Mouse (Mus musculus): ENCODE results near the gene Nemp1. TPM values are rescaled to one million over a fixed set of nuclear protein-coding genes. Genes with fewer than 3 reads are reported as not detected.

The Nemp1 gene
- total RNA-seq, 2 experiments from 2014 or later = 11.0 to 14.3 TPM

- ATAC-seq (replicated peaks; ENCODE audit: low FRiP score, poor library complexity, severe bottlenecking) = no peak
Observed at GRCm38 (mm10) chr10:127745886-127746285, 79.2 kb downstream of the Nemp1 start.

- ATAC-seq (replicated peaks; ENCODE audit: low FRiP score, poor library complexity, severe bottlenecking) = no peak
Observed at GRCm38 (mm10) chr10:127747254-127747653, 80.6 kb downstream of the Nemp1 start.

- no peak for ATAC-seq (replicated peaks; ENCODE audit: low FRiP score, poor library complexity, severe bottlenecking)
Observed at GRCm38 (mm10) chr10:127748847-127749612, 82.3 kb downstream of the Nemp1 start.

GRCm38 (mm10) chr10:127750136-127750777 is 83.6 kb downstream of the Nemp1 start:
- ATAC-seq (replicated peaks; ENCODE audit: low FRiP score, poor library complexity, severe bottlenecking) = no peak

Other genes starting within 250 kb of the Nemp1 start
- not detected in 2 replicates for gene Stac3, start 165.2 kb upstream of the Nemp1 start, total RNA-seq (2015; ENCODE audit: low replicate concordance)
- not detected in 2 replicates for gene Stac3, start 165.2 kb upstream of the Nemp1 start, total RNA-seq (2017; ENCODE audit: low replicate concordance)
- not detected in 2 replicates for gene Ndufa4l2, start 151.9 kb upstream of the Nemp1 start, total RNA-seq (2015; ENCODE audit: low replicate concordance)
- not detected in 2 replicates for gene Ndufa4l2, start 151.9 kb upstream of the Nemp1 start, total RNA-seq (2017; ENCODE audit: low replicate concordance)
- 17.9 and 19.9 TPM in 2 replicates for gene Shmt2, start 144.5 kb upstream of the Nemp1 start, total RNA-seq (2015; ENCODE audit: low replicate concordance)
- gene Shmt2, start 144.5 kb upstream of the Nemp1 start, total RNA-seq (2017; ENCODE audit: low replicate concordance) = 12.3 and 18.3 TPM in 2 replicates
- gene Nxph4, start 132.3 kb upstream of the Nemp1 start, total RNA-seq (2015; ENCODE audit: low replicate concordance) = not detected in 2 replicates
- gene Nxph4, start 132.3 kb upstream of the Nemp1 start, total RNA-seq (2017; ENCODE audit: low replicate concordance) = not detected in 2 replicates
- 11.9 and 14.0 TPM in 2 replicates for gene Lrp1, start 45.8 kb upstream of the Nemp1 start, total RNA-seq (2015; ENCODE audit: low replicate concordance)
- 9.7 and 17.0 TPM in 2 replicates for gene Lrp1, start 45.8 kb upstream of the Nemp1 start, total RNA-seq (2017; ENCODE audit: low replicate concordance)
- gene Stat6, start 23.9 kb upstream of the Nemp1 start, total RNA-seq (2015; ENCODE audit: low replicate concordance) = 15.7 and 16.7 TPM in 2 replicates
- gene Stat6, start 23.9 kb upstream of the Nemp1 start, total RNA-seq (2017; ENCODE audit: low replicate concordance) = 15.9 and 27.1 TPM in 2 replicates
- gene Nab2, start 1.7 kb downstream of the Nemp1 start, total RNA-seq (2015; ENCODE audit: low replicate concordance) = 0.96 TPM in 1 of 2 replicates, not detected in the other
- 0.60 TPM in 1 of 2 replicates, not detected in the other for gene Nab2, start 1.7 kb downstream of the Nemp1 start, total RNA-seq (2017; ENCODE audit: low replicate concordance)
- gene Myo1a, start 38.3 kb downstream of the Nemp1 start, total RNA-seq (2015; ENCODE audit: low replicate concordance) = 0.42 TPM in 1 of 2 replicates, not detected in the other
- not detected in 2 replicates for gene Myo1a, start 38.3 kb downstream of the Nemp1 start, total RNA-seq (2017; ENCODE audit: low replicate concordance)
- gene Tac2, start 57.6 kb downstream of the Nemp1 start, total RNA-seq (2015; ENCODE audit: low replicate concordance) = 6.9 and 8.3 TPM in 2 replicates
- gene Tac2, start 57.6 kb downstream of the Nemp1 start, total RNA-seq (2017; ENCODE audit: low replicate concordance) = 3.3 and 4.5 TPM in 2 replicates
- gene Zbtb39, start 72.6 kb downstream of the Nemp1 start, total RNA-seq (2015; ENCODE audit: low replicate concordance) = 0.19 and 1.7 TPM in 2 replicates
- gene Zbtb39, start 72.6 kb downstream of the Nemp1 start, total RNA-seq (2017; ENCODE audit: low replicate concordance) = 0.28 and 1.3 TPM in 2 replicates
- gene Gpr182, start 84.8 kb downstream of the Nemp1 start, total RNA-seq (2015; ENCODE audit: low replicate concordance) = not detected in 2 replicates
- 0.14 and 0.77 TPM in 2 replicates for gene Gpr182, start 84.8 kb downstream of the Nemp1 start, total RNA-seq (2017; ENCODE audit: low replicate concordance)
- gene Rdh1, start 92.8 kb downstream of the Nemp1 start, total RNA-seq (2015; ENCODE audit: low replicate concordance) = not detected in 2 replicates
- gene Rdh1, start 92.8 kb downstream of the Nemp1 start, total RNA-seq (2017; ENCODE audit: low replicate concordance) = 0.14 TPM in 1 of 2 replicates, not detected in the other
- gene Rdh16f1, start 92.9 kb downstream of the Nemp1 start, total RNA-seq (2015; ENCODE audit: low replicate concordance) = not detected in 2 replicates
- not detected in 2 replicates for gene Rdh16f1, start 92.9 kb downstream of the Nemp1 start, total RNA-seq (2017; ENCODE audit: low replicate concordance)
- not detected in 2 replicates for gene Rdh9, start 109.5 kb downstream of the Nemp1 start, total RNA-seq (2015; ENCODE audit: low replicate concordance)
- not detected in 2 replicates for gene Rdh9, start 109.5 kb downstream of the Nemp1 start, total RNA-seq (2017; ENCODE audit: low replicate concordance)
- gene Rdh16, start 134.3 kb downstream of the Nemp1 start, total RNA-seq (2015; ENCODE audit: low replicate concordance) = not detected in 2 replicates
- gene Rdh16, start 134.3 kb downstream of the Nemp1 start, total RNA-seq (2017; ENCODE audit: low replicate concordance) = not detected in 2 replicates
- not detected in 2 replicates for gene Rdh19, start 183.0 kb downstream of the Nemp1 start, total RNA-seq (2015; ENCODE audit: low replicate concordance)
- gene Rdh19, start 183.0 kb downstream of the Nemp1 start, total RNA-seq (2017; ENCODE audit: low replicate concordance) = not detected in 2 replicates
- gene Rdh16f2, start 199.6 kb downstream of the Nemp1 start, total RNA-seq (2015; ENCODE audit: low replicate concordance) = not detected in 2 replicates
- not detected in 2 replicates for gene Rdh16f2, start 199.6 kb downstream of the Nemp1 start, total RNA-seq (2017; ENCODE audit: low replicate concordance)
- gene Rdh7, start 221.9 kb downstream of the Nemp1 start, total RNA-seq (2015; ENCODE audit: low replicate concordance) = not detected in 2 replicates
- gene Rdh7, start 221.9 kb downstream of the Nemp1 start, total RNA-seq (2017; ENCODE audit: low replicate concordance) = not detected in 2 replicates
- not detected in 2 replicates for gene Sdr9c7, start 231.6 kb downstream of the Nemp1 start, total RNA-seq (2015; ENCODE audit: low replicate concordance)
- gene Sdr9c7, start 231.6 kb downstream of the Nemp1 start, total RNA-seq (2017; ENCODE audit: low replicate concordance) = not detected in 2 replicates